Mouse (Mus musculus) liver, postnatal 0 days (tissue): ENCODE results near the gene Nolc1.

Experiments
- CTCF ChIP-seq: sonication (generic); IDR thresholded peaks from 2 replicates; pipeline ENCODE4 v1.5.1; 2016; ENCODE audit warnings: antibody characterized with exemption, low read depth
- EP300 ChIP-seq: IDR thresholded peaks from 2 replicates; pipeline ENCODE4 v1.6.1; 2016; ENCODE audit warnings: antibody characterized with exemption, low read depth, mild to moderate bottlenecking

- TF ChIP-seq CTCF (no peak), EP300 (no peak)
These were observed 56.2 kb downstream of the Nolc1 start, which contains the start of gene Elovl3 for GRCm38 (mm10) chr19:46131694-46132525.
